Mouse (Mus musculus) olfactory bulb, adult 2 months (tissue): ENCODE measurements around the gene Lpgat1.

Source experiments
- CTCF ChIP-seq: fragments of 200-500 bp; IDR thresholded peaks from 2 replicates; pipeline ENCODE4 v1.5.1; 2012; ENCODE audit warnings: low read depth, mild to moderate bottlenecking, low read length, moderate library complexity; ENCODE audit not compliant: insufficient read depth
- POLR2A ChIP-seq: fragments of 200-500 bp; IDR thresholded peaks from 2 replicates; pipeline ENCODE4 v1.6.1; 2012; ENCODE audit warnings: mild to moderate bottlenecking, low read depth, low read length, moderate library complexity; ENCODE audit not compliant: insufficient read depth

- TF ChIP-seq POLR2A (no peak), CTCF (no peak)
These were observed 78.7 kb downstream of the Lpgat1 start for GRCm38 (mm10) chr1:191796238-191796896.
